In the genomic region with DNA sequence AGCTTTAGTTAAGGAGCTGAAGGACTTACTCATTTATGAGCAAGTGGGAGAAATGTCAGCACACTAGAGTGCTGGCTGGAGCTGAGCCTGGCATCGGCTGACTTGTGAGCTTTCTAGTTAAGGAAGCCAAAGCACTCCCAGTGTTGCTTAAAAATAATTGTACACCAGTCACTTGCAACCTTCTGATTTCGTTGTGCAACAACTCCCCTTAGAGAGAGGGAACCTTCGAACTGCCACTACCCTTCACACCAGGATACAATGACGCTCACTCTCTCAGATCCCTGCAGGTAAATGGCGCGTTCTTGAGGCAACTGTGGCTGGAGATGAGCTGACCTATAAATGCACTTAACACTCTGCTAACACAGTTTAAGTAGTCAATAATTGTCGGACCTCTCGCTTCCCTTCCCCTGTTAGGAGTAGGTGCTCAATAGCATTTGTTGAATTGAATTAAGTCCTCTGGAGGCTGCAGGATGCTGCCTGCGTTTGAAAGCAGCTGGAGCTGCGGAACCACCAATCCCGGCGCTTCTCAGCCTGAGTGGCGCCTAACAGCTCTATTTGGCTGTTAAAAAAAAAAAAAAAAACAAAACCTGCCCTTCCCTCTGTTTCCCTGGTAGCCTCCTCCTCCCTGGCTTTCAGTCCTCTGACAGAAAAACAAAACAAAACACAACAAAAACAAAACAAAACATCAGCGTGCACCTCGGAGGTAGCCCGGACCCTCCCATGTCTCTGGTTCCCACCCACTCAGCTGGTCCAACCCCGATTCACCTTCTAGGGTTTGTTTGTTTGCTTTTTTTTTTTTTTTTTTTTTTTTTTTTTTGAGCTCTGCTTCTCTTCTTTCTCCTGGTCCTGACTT, we compare ENCODE assay signal across 8 mouse cellular contexts. TPM values are rescaled to one million over a fixed set of nuclear protein-coding genes. Genes with fewer than 3 reads are reported as not detected.
DNase-seq lines count a peak whose midpoint lies in the region; ATAC-seq lines count a peak whose summit lies in the region.

No protein-coding gene starts in this region.

- peak overlapping the region; percentile 56 for H3K4me2 ChIP-seq in intestine, embryonic 16.5 days (ENCODE audit: low read depth, low read length)

- peak; percentile 92 for DNase-seq in adipocyte (ENCODE audit: low spot score)
- peak; percentile 90 for DNase-seq in heart, adult 11 months
- peak; percentile 41 to 47 for DNase-seq in lung, adult 18-20 months
- DNase-seq in retina, embryonic 14.5 days (ENCODE audit: low spot score) = peak; percentile 36
- no peak for DNase-seq in thymus, postnatal 10 days (ENCODE audit: low spot score in 2 of 2)

- H3K27me3 ChIP-seq in erythroblast, embryonic 14.5 days (ENCODE audit: control insufficient read depth) = peaks cover 68% of the 10 kb centered on the region
- H3K27me3 ChIP-seq in intestine, embryonic 16.5 days (replicated peaks; ENCODE audit: control insufficient read depth, insufficient read depth, low read length) = no peaks in the 10 kb centered on the region

- no peak for ATAC-seq in erythroblast, adult 5-6 weeks (replicated peaks; ENCODE audit: low FRiP score, poor library complexity, severe bottlenecking)
- peak; percentile 40; the same call in 1 of the 2 replicates for ATAC-seq in intestine, embryonic 16.5 days

- H3K36me3 ChIP-seq in erythroblast, embryonic 14.5 days (ENCODE audit: control insufficient read depth) = no peaks in the 10 kb centered on the region
- no peaks in the 10 kb centered on the region for H3K36me3 ChIP-seq in intestine, embryonic 16.5 days (ENCODE audit: control insufficient read depth, insufficient read depth, low read length)

- no peak overlapping the region for H3K27ac ChIP-seq in intestine, embryonic 16.5 days (ENCODE audit: low read length)

- peaks cover 42% of the 10 kb centered on the region for H3K4me1 ChIP-seq in erythroblast, embryonic 14.5 days (ENCODE audit: control insufficient read depth)
- H3K4me1 ChIP-seq in intestine, embryonic 16.5 days (ENCODE audit: control insufficient read depth, insufficient read depth, low read length) = peaks cover 14% of the 10 kb centered on the region; the same call in 1 of the 2 replicates

- H3K9ac ChIP-seq in intestine, embryonic 16.5 days (ENCODE audit: low read depth, low read length) = peak overlapping the region; percentile 1; the same call in 1 of the 2 replicates

- no peaks in the 10 kb centered on the region; the same call in 1 of the 2 replicates for H3K9me3 ChIP-seq in erythroblast, embryonic 14.5 days (ENCODE audit: control insufficient read depth, low read length)
- no peaks in the 10 kb centered on the region for H3K9me3 ChIP-seq in intestine, embryonic 16.5 days (ENCODE audit: control insufficient read depth, low read length)

- 12% methylated on average over 17 of the region's 17 CpGs for WGBS in intestine, embryonic 16.5 days

- H3K4me3 ChIP-seq in erythroblast, embryonic 14.5 days (replicated peaks) = peak overlapping the region; percentile 32
- H3K4me3 ChIP-seq in intestine, embryonic 16.5 days (ENCODE audit: low read length) = peak overlapping the region; percentile 26

RNA-seq across cellular contexts. Expression of a gene that starts 53.2 kb away (rescaled TPM):
- not detected in 2 replicates for polyA plus RNA-seq in erythroblast, embryonic 14.5 days (2012)
- not detected in 2 replicates for total RNA-seq in erythroblast, adult 5-6 weeks (2015; ENCODE audit: low replicate concordance)
- total RNA-seq in erythroblast, adult 5-6 weeks (2017; ENCODE audit: low replicate concordance) = not detected in 2 replicates
- polyA plus RNA-seq in intestine, embryonic 16.5 days (2015; fragmentation: Nextera tagmentation; extraction: Ambion mirVana) = 1.1 and 1.3 TPM in 2 replicates

RNA-seq across cellular contexts. Expression of a gene that starts 53.8 kb away (rescaled TPM):
- polyA plus RNA-seq in erythroblast, embryonic 14.5 days (2012) = 6.4 and 7.7 TPM in 2 replicates
- 241 and 319 TPM in 2 replicates for total RNA-seq in erythroblast, adult 5-6 weeks (2015; ENCODE audit: low replicate concordance)
- total RNA-seq in erythroblast, adult 5-6 weeks (2017; ENCODE audit: low replicate concordance) = 404 and 444 TPM in 2 replicates
- 14.8 and 14.9 TPM in 2 replicates for polyA plus RNA-seq in intestine, embryonic 16.5 days (2015; fragmentation: Nextera tagmentation; extraction: Ambion mirVana)

Comparison
In these comparisons a context has a peak if more than half of its experiments do, and no peak if none do; other contexts are left out.
1. DNase-seq: peak in adipocyte (single experiment), heart, adult 11 months (single experiment), lung, adult 18-20 months (2 of 2) and retina, embryonic 14.5 days (single experiment); none in thymus, postnatal 10 days (0 of 2).